Mouse (Mus musculus): ENCODE data around the gene Fkbp1a.

The Fkbp1a gene

DNA sequence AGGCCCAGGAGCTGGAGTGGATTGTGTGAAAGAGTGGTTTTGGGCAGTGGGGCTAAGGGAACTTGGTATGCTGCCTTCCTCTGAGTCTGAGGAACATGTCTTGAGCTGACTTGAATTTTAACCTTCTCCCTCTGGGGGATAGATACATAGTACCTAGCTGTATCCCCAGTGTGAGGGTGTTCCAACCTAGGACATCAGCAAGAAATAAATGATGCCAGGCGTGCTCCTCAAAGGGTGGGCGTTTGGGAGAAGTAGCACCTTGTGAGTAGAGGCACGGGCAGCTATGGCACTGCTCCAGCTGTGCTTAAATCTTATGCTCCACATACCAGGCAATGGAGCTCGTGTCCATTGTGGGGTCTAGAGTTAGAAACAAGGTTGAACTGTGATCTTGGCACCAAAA is 4.3 kb downstream of the Fkbp1a start:
- DNase-seq (ENCODE audit: low spot score in 2 of 2): no peak

DNA sequence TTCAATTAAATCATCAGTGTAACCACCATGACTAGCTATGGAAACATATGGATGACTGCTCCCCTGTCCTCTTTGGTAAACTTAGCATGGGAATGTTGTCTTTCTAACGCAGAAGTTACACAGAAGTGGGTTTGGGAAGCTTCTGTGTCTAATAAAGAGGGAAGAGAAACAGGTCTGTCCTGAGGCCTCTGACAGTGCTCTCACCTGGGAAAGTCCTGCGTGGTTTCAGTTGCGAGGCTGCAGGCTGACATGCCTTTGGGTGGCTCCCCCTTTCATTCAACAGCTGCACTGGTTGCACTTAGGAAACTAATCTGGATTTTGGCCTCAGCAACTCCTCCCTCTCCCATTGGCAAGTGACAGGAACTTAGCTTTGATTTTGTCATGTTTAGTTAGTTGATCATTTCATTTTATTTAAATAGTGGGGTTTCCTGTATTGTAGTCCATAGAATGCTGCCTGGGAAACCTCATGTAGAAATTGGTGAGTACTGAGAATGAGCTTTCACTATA is 7.4 kb downstream of the Fkbp1a start:
- DNase-seq (ENCODE audit: low spot score in 2 of 2): no peak

DNA sequence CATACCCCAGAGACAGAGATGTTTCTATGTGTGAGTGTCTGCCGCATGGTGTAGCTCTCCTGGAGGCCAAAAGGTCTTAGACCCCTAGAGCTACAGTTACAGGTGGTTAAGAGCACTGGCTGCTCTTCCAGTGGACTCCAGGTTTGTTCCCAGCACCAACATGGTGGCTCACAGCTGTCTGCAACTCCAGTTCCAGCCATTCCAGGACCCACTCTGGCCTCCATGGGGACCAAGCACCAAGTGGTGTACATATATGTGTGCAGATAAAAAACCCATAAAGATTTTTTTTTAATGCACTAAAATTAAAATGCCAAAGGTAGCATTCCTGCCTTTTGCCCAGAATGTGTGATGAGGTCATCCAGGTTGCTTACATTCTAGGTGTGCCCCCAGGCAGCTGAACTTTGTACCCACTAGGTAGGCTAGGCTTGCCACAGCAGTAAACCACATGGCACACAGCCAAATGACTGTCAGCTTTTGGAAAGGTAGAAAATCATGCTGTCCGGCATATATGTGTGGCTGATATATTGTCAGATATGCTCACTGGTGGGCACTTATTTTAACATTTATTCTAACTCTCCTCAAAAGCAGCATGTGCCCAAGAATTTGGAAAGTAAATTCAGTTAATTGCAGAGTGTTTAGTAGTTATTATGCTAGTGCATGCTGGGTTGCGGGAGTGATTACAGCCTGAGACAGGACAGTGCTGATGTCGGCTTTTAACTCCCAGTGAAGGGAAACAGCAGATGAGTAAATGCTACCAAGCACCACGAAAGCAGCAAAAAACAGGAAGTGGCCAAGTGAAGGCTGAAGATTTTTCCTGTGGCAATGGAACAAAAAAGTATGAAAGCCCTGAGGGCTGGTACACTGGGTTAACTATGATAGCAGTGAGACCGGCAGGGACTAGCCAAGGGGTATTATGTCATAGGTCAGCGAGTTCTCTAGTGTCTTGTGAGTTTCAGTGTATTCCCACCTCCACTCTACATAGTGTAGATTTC is 20.9 kb downstream of the Fkbp1a start:
- no peak for DNase-seq (ENCODE audit: low spot score in 2 of 2)

DNA sequence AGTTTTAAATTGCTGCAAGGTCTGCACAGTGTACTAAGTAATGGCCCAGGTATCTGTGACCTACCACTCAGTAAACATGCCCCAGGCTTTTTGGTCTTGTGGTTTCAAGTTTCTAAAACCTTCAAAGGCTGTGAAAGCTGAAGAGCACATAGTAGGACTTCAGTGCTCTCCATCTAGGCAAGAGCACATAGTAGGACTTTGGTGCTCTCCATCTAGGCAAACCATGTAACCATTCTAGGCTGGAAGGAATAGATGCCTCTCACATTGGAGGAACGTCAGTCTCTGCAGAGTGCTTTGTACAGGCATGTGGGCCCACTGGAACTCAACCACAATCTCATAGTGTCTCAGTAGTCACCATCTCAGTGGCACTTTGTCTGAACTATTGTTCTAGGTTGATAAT is 21.7 kb downstream of the Fkbp1a start:
- DNase-seq (ENCODE audit: low spot score in 2 of 2): no peak

DNA sequence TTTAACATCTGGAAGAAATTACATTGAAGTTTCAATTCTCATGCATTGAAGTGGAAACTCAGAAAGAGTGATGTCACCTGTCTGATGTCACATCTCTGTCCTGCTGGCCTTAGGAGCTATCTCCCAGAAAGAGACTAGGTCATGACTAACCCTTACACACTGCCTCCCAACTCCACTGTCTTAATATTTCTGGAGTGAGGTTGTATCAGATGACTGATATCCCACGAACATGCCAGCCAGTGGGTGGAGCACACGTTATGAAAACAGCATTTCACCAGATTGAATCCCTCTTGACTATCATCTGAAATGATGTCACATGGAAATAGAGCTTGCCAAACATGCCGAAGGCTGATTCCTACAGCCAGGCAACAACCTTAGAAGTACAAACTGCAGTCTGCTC is 22.7 kb downstream of the Fkbp1a start:
- no peak for DNase-seq (ENCODE audit: low spot score in 2 of 2)

- DNase-seq (ENCODE audit: low spot score in 2 of 2): no peak
These were observed 24.6 kb downstream of the Fkbp1a start for GRCm38 (mm10) chr2:151566856-151567255.

DNA sequence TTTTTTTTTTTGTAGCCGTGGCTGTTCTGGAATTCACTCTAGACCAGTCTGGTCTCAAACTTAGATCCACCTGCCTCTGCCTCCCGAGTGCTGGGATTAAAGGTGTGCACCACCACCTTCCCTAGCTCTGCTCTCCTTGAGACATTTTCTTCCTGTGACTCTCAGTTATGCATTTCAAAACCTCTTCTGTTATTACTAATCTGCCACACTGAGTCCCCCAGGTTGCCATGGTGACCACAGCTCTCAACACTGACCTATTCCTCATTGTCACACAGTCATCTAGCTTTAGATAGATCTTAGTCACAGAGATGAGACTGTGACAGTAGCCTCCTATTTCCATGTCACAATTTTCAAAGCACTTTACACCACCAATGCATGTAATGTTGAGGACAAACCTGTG is 27.2 kb downstream of the Fkbp1a start:
- DNase-seq (ENCODE audit: low spot score in 2 of 2): no peak

DNA sequence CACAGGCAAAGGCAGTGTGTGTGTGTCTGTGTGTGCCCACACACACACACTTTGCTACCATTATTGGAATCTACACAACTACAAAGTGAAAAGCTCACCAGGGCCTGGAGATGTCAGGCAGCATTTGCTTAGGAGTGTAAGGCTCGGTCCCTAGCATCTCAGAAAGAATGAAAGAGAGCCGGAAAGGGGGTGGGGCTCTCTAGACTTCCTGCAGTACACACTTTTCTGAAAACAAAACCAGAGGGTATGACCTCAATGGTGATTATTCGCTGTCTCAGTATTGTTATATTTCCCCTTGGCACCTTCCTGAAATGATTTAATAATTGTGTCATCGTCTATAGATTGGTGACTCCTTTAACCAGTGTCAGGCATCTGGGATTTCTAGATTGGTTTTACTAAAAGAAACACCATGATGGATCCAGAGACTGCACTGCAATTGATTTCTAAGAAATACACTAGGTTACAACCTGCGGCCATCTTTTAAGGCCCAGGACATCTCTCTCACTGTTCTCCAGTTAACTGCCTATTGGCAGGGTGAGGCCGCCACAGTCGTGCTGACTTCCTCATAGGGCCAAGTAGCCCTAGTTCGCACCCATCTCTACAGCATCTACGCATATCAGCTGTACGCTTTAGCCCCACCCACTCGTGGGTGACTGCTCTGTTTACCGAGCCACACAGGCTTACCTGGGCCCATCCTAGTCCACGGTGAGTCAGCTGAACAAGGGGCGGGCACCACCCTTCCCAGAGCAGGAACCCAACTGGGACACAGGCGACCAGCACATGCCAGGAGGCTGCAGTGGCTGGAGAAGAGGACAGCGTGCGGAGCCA is 29.8 kb downstream of the Fkbp1a start, which contains the start of gene Sdcbp2:
Sdcbp2 (plus strand) TSS at position 750 of the 828 bp plus-strand sequence.
- no peak for DNase-seq (ENCODE audit: low spot score in 2 of 2)

GRCm38 (mm10) chr2:151573667-151574066 is 31.4 kb downstream of the Fkbp1a start:
- DNase-seq (ENCODE audit: low spot score in 2 of 2): peak in 1 of 2 experiments; percentile 59

- DNase-seq (ENCODE audit: low spot score in 2 of 2): peak; percentile 77 to 84
These were observed 32.3 kb downstream of the Fkbp1a start for GRCm38 (mm10) chr2:151574607-151575006.

GRCm38 (mm10) chr2:151575119-151575698 is 32.9 kb downstream of the Fkbp1a start:
- no peak for DNase-seq (ENCODE audit: low spot score in 2 of 2)

DNA sequence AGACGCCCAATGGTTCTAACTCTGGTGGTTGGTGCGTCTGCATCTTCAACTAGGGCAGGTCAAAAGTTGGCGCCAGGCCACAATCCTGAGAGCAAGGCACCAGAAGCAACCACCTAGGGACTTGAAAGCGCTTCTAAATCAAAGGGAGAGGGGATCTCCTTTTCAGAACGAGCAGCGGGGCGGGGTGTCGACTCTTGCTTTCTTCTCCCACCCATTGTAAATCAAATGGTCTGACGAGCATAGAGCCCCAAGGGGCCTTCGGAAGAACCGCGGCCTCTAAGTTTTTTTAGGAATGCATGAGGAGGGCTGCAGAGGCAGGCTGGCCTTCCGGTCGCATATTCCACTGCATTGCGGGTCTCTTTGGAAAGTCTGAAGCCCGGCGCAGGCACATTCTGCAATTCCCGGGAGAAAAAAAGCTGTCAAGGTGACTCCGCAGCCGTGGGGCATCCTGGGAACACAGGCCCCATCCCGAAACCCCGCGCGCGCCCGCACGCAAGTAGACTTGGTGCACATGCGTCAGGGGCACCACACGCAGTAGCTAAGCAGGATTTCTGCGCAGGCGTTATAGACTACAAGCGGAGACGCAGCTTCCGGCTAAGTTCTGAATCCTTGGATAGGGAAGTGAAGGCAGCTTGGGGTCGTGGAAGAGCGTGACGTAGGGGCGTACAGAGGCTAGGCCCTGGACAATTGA is 33.6 kb downstream of the Fkbp1a start:
- peak; percentile 92 to 95 for DNase-seq (ENCODE audit: low spot score in 2 of 2)

DNA sequence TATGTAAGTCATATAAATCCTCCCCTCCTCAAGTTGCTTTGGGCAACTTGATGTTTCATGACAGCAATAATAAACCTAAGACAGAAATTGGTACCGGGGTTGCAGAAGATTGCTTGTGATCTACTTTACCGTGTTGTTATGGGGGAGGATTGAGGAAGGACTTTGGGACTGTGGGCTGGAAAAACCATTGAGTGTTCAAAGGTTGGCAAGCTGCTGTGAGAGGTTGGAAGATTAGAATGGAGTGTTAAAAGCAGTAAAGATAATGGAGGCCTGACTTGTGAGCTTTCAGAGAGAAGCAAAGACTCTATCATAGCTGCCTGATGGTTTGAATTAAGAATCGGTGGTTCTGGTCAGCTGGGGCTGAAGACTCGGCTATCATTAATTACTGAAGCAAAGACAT is 36.9 kb downstream of the Fkbp1a start:
- DNase-seq (ENCODE audit: low spot score in 2 of 2): no peak

GRCm38 (mm10) chr2:151580945-151581344 is 38.7 kb downstream of the Fkbp1a start:
- DNase-seq (ENCODE audit: low spot score in 2 of 2): no peak

- DNase-seq (ENCODE audit: low spot score in 2 of 2): no peak
These were observed 43.7 kb downstream of the Fkbp1a start for GRCm38 (mm10) chr2:151585934-151586333.

GRCm38 (mm10) chr2:151586807-151587206 is 44.5 kb downstream of the Fkbp1a start:
- DNase-seq (ENCODE audit: low spot score in 2 of 2): no peak

DNA sequence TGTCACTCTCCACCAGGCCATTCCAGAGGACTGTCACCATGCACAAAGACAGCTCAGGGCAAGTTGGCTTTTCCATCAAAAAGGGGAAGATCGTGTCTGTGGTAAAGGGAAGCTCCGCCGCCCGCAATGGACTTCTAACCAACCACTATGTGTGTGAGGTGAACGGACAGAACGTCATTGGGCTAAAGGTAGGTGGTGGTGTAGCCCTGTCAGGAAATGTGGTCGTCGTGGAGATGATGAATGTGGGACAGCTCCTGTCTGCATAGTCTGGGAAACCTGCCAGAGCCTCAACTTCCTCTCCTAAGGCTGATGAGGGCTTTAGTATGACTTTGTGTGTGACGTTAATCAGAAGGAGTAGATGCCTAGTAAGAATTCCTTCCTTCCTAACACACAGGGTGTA is 45.0 kb downstream of the Fkbp1a start:
- no peak for DNase-seq (ENCODE audit: low spot score in 2 of 2)

GRCm38 (mm10) chr2:151598068-151598467 is 55.8 kb downstream of the Fkbp1a start:
- DNase-seq (ENCODE audit: low spot score in 2 of 2): peak; percentile 53 to 68

GRCm38 (mm10) chr2:151602106-151602505 is 59.8 kb downstream of the Fkbp1a start:
- DNase-seq (ENCODE audit: low spot score in 2 of 2): no peak

GRCm38 (mm10) chr2:151603630-151604029 is 61.3 kb downstream of the Fkbp1a start:
- no peak for DNase-seq (ENCODE audit: low spot score in 2 of 2)

DNA sequence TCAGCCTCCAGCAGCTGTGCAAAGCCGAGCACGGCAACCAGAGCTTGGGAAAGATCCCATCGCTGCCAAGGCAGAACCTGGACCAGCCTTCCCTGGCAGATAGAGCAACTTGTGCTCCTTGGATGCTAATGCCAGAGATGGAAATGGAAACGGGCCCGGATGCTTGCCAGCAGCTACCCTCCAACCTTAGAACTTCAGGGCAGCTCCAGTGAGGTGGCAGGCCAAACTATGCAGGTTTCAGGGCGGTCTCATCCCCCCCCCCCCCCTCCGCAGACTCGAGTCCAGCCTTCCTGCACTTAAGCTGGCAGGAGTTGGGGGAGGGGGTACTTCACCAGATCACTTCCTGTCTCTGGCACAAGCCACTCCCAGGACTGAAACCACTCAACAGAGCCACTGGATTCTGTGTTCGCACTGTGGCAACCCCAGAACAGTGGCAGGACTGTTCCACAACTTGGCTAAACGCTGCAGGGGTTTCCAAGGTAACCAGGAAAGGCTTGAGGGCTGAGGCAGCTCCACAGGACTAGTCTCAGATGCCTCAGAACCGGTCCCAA is 63.2 kb downstream of the Fkbp1a start:
- DNase-seq (ENCODE audit: low spot score in 2 of 2): peak; percentile 79 to 85
